Mouse (Mus musculus) gastrocnemius, postnatal 10 days (tissue): ENCODE measurements around the gene Ift57. TPM values are rescaled to one million over a fixed set of nuclear protein-coding genes. Genes with fewer than 3 reads are reported as not detected.

Source experiments
- DNase-seq: peaks from one replicate; pipeline ENCODE4 v3.0.0; 2021; ENCODE audit warnings: mixed read lengths
- long read RNA-seq, 2 experiments: library from polyadenylated mRNA; stranded (forward); transcript quantifications; one replicate each; pipeline ENCODE4 v2.0.0; 2021
- total RNA-seq, 2 experiments: library from RNA; stranded (reverse); gene quantifications; 2 replicates each; pipeline ENCODE4 v1.2.3; 2021

The Ift57 gene
- total RNA-seq, result 10 to 100 TPM in 1 of 2 experiments, 1 to 10 TPM in 1; 6.3 to 10.3 TPM
- long read RNA-seq, experiment 1, transcript Ift57-201 (11 exons, 2,601 nt), result major isoform, 19 of 21 reads
- long read RNA-seq, experiment 1, partial matches to known transcripts, result 0 of 21 reads
- long read RNA-seq, experiment 1, other reads (novel, unspliced or antisense), result 2 of 21 reads
- long read RNA-seq, experiment 2, transcript Ift57-201 (11 exons, 2,601 nt), result major isoform, 10 of 11 reads
- long read RNA-seq, experiment 2, partial matches to known transcripts, result 0 of 11 reads
- long read RNA-seq, experiment 2, other reads (novel, unspliced or antisense), result 1 of 11 reads

- DNase-seq, result peak; percentile 97
These were observed at the start of gene Ift57 for GRCm38 (mm10) chr16:49698620-49699525. TSS of gene Ift57 (plus strand) at chr16:49699233.

GRCm38 (mm10) chr16:49657182-49657581 lies 41.9 kb upstream of the Ift57 start:
- DNase-seq, result no peak

GRCm38 (mm10) chr16:49658029-49658428 lies 41.0 kb upstream of the Ift57 start:
- no peak for DNase-seq

DNA sequence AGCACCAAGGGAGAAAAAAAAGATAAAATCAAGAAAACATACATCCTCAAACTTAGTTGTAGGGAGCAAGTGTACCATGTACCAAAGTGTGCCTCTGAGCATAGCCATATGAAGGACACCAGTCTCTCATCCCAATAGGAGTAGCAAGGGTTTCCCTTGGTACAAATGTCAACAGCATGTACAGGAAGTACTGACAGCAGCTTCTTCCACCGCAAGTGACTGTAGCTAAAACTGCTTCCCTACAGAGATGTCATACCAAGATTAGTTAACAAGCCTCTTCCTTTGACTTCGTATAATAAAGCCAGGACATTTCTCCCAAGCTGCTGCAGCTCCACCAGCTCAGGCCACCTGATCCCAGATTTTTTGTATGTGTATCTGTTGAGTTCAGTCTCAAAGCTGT lies 39.9 kb upstream of the Ift57 start:
- no peak for DNase-seq

- DNase-seq, result no peak
These were observed 38.9 kb upstream of the Ift57 start for GRCm38 (mm10) chr16:49660111-49660510.

DNA sequence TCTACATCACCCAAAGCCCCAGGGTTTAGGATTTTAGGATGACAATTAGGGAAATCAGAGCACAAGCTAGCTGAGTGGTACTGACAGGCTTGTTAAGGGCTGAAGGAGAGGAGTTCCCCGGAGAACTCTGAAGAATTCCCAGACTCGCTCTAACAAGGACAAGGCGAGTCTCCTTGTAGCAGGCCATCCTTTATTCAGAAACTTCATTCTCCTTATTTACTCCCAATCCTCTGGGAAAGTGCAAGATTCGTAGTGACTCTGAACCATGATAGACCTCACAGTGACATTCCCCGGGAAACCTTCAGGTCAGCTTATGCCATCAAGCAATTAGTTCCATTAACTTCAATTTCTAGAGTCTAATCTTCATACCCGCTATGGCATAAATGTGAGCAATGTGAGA lies 36.8 kb upstream of the Ift57 start:
- no peak for DNase-seq

DNA sequence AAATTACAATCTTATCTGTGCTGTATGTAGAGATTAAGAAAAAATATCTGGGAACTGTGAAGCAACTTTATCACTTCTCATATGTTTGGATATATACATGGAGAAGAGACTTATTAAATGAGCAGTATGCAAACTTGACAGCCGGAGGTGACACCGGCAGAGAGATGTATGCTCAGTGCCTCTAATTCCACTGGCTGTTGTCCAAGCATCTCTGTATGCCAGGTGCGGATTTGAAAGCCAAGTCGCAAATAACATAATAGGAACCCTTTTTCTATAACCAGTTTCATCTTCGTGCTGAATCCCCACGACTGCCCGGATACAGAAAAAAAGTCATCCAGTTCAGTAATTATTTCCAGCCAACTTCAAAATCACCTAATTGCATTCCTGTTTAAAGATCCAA lies 34.4 kb upstream of the Ift57 start:
- DNase-seq, result no peak

DNA sequence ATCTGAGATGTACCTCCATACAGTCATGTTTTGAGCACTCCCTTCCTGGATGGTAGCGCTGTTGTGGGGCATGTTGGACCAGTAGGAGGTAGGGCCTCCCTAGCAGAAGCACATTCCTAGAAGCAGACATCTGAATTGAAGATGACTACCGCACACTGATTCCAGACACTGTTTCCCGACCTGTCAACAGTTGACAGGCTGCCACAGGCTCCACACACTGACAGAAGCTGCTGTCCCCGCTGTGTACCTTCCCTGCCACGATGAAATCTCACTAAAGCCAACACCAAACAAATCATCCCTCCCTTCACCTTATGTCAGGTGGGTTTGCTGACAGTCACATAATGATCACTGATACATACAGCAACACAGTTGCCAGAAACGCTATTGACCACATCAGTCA lies 19.4 kb upstream of the Ift57 start:
- no peak for DNase-seq

GRCm38 (mm10) chr16:49684961-49685360 lies 14.1 kb upstream of the Ift57 start:
- no peak for DNase-seq

GRCm38 (mm10) chr16:49699821-49700220 lies 788 bp downstream of the Ift57 start:
- DNase-seq, result no peak

GRCm38 (mm10) chr16:49708074-49708473 lies 9.0 kb downstream of the Ift57 start:
- no peak for DNase-seq

DNA sequence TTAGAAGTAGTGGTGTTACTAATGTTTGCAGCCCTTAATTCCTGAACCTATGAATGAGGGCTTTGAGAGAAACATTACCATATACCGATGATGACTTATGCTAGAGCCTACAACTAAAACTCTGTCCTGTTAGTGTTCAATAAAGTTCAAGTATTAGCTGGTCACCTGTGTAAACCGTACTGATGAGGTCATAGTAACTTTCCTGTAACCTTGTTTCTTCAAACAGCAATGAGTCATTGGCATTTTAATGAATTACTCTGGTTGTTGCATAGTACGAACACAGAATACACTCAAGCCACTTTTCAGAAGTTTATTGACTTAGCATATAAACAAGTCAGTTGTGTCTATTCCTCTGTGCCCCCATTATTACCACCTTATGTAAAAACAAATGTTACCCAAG lies 11.2 kb downstream of the Ift57 start:
- DNase-seq, result no peak

DNA sequence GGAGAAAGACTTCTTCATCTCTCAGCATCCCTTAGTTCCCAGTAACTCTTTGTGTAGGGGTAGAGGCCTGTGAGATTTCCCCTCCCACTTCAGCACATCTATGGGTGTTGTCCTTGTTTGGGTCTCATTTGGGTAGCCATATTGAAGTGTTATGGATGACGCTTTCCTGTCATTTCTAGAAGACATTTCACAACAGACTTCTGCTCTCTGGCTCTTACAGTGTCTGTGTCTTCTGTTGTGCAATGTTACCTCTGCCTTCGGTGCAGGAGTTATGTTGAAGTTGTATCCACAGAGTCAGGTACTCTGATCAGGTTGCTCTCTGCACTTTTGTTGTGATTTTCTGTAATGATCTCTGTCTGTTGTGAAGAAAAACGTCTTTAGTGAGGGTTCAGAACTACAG lies 14.3 kb downstream of the Ift57 start:
- no peak for DNase-seq

DNA sequence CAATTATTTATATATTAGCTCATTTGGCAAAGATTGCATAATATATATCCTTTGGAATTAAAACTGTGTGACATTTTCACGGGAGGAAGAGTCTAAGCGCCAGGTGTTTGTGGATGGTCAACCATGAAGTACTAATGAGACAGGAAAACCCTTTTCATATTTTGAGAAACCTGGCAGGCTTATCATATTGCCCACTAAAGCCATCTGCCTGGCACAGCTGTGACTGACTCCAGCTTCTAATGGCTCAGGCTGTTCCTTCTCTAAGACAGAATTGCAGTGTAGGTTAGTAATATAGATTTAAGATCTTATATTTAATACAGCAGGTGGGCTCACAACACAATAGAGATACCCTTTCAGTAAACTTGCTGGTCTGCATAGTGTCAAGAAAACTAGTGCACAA lies 21.6 kb downstream of the Ift57 start:
- DNase-seq, result no peak

DNA sequence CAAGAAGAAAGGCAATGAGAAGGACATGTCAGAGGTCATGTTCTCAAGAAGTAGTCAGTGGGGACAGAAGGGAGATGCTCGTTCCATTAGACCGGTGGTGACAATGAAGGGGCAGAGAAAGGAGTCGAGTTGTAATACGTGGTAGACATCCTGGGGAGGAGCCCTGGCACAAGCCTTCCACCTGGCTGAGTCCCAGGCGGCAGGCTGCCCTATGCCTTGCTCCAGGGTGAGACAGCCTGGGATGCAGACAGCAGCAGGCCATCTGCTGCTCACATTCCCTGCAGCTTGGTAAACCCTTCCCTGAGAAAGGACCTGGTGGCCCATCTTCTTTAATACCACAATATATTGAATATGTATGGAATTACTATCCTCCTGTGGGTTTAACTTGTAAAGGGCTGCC lies 22.6 kb downstream of the Ift57 start:
- peak; percentile 22 for DNase-seq

DNA sequence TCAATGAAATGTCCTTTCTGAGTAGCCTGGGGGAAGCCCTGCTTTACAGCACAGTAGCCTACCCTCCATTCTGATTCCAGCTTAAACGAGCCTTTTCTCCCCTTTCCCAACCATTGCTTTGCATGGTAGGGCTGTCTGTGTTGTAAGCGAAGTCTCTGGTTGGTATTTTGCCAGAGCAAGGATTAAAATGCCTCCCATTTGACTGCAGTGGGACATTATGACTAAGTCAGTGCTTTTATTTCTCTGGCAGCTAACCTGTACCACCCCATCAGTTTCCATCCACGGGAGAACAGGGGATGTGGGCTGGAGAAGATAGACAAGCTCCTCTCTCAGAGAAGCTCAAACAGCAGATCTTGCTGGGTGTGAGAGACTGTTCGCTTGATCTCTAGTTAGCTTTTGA lies 24.2 kb downstream of the Ift57 start:
- DNase-seq, result no peak

DNA sequence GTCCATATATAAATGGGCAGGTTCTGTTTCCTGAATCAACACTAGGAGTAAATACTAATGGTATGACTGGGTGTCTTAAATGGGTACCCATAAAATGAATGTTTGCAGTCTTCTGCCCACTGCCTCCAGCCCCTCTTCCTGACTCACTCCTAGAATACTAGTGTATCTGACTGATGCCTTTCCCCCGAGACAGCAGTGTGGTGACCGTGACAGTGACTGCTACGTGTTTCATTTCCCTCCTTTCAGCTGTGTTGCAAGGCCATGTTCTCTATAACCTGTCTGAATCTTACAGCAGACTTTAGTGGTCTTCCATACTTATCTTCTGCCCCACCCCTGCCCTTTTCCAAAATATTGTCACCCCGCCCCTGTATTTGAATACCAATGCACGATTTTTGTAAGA lies 25.2 kb downstream of the Ift57 start:
- no peak for DNase-seq

GRCm38 (mm10) chr16:49724931-49725330 lies 25.9 kb downstream of the Ift57 start:
- DNase-seq, result no peak

DNA sequence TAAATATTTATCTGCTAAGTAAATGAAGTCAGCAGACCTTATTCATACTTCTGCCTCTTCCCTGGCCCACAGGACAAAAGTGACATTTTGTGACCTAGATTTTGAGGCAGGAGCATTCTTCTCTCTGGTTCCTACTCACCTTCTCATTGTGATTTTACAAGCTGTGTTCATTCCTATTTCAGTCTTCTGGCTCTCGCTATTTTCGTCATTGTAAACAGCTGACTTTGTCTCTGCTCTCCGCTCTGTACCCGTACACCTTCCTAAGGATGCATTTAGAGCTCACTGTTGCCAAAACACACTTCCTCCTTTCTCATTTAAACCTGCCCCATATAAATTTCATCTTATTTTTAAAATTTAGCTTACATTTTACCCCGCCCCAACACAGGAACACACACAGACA lies 26.4 kb downstream of the Ift57 start:
- DNase-seq, result no peak

DNA sequence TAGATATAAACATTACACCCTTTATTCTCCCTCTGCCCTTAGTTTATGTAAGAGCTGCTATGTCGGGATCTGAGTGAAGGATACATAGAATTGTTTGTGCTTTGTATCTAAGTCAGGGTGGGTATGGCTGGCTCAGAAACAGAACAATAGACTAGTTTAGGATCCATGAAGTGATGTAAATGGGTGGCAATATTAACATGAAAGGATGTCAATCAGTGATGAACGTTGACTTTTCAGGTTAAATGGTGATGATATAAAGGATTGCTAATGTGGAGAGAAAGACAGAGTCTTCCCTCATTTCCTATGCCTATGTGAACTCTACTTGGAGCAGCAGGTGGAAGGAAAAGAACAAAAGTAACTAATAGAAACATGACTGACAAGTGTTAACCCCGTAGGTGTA lies 27.2 kb downstream of the Ift57 start:
- DNase-seq, result no peak

- no peak for DNase-seq
These were observed 27.7 kb downstream of the Ift57 start for GRCm38 (mm10) chr16:49726761-49727160.

- no peak for DNase-seq
These were observed 37.5 kb downstream of the Ift57 start for GRCm38 (mm10) chr16:49736536-49736935.

DNA sequence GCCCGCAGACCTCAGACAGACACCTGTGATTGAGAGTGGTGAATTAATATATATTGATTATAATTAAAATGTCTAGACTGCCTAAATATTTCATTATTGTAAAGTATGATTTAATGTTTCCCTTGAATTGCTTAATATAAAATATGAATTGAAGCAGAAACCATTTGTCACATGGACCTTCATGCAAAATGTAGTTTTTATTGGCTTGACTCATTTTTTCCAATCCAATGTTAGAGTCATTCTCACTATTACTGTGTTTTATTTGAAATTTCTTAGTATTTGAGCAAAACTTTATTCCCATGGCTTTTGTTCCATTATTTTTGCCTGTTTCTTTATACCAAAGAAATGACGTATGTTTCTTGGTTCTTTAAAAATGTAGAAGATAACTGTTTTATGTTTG lies 48.3 kb downstream of the Ift57 start:
- DNase-seq, result no peak

GRCm38 (mm10) chr16:49752906-49753305 lies 53.9 kb downstream of the Ift57 start:
- DNase-seq, result no peak
